Mouse (Mus musculus) liver, embryonic 16.5 days (tissue): ENCODE measurements around the gene Epsti1. TPM values are rescaled to one million over a fixed set of nuclear protein-coding genes. Genes with fewer than 3 reads are reported as not detected.

ENCODE experiments used
- ATAC-seq: fragments of 200-750 bp; cut with Nextera tagmentation; 2 replicates; pipeline ENCODE4 v1.8.0; 2017; ENCODE audit warnings: low read depth, mild to moderate bottlenecking, moderate number of reproducible peaks, moderate library complexity
- H3K27ac ChIP-seq: fragments of 300-500 bp; sonication (generic); 2 replicates; pipeline ENCODE4 v1.5.1; 2014; ENCODE audit warnings: mild to moderate bottlenecking, low read length
- H3K27me3 ChIP-seq: fragments of 300-500 bp; sonication (generic); 2 replicates; pipeline ENCODE4 v1.6.1; 2014; ENCODE audit warnings: low read depth, low read length, mixed read lengths; ENCODE audit not compliant: control insufficient read depth, insufficient read depth
- H3K36me3 ChIP-seq: fragments of 300-500 bp; sonication (generic); 2 replicates; pipeline ENCODE4 v1.6.1; 2014; ENCODE audit warnings: mild to moderate bottlenecking; ENCODE audit not compliant: control insufficient read depth, insufficient read depth
- H3K4me1 ChIP-seq: fragments of 300-500 bp; sonication (generic); 2 replicates; pipeline ENCODE4 v1.6.1; 2014; ENCODE audit warnings: low read depth, low read length, mixed read lengths; ENCODE audit not compliant: control insufficient read depth
- H3K4me2 ChIP-seq: fragments of 300-500 bp; sonication (generic); 2 replicates; pipeline ENCODE4 v1.6.1; 2014; ENCODE audit warnings: low read depth, low read length, mixed read lengths
- H3K4me3 ChIP-seq: fragments of 300-500 bp; sonication (generic); 2 replicates; pipeline ENCODE4 v1.5.1; 2014; ENCODE audit warnings: low read depth, mild to moderate bottlenecking, low read length
- H3K9ac ChIP-seq: fragments of 300-500 bp; sonication (generic); 2 replicates; pipeline ENCODE4 v1.6.1; 2014; ENCODE audit warnings: low read depth, low read length
- H3K9me3 ChIP-seq: fragments of 300-500 bp; sonication (generic); replicated peaks from 2 replicates; pipeline ENCODE4 v1.6.1; 2016; ENCODE audit warnings: low read length; ENCODE audit not compliant: control insufficient read depth
- WGBS: fragments of 180-500 bp; shearing (Covaris S2); extraction: QIAGEN DNeasy Blood & Tissue Kit; methylation state at CpG from one replicate; pipeline ENCODE4 v1.1.7; 2014; ENCODE audit not compliant: insufficient replicate concordance; 5-methylcytosine and 5-hydroxymethylcytosine counted together
- polyA plus RNA-seq: library from polyadenylated mRNA; unstranded; fragments of >200 nt; fragmentation: Nextera tagmentation; extraction: Ambion mirVana; gene quantifications from 2 replicates; pipeline ENCODE4 v1.2.1, GENCODE M21; 2015

Epsti1 gene
- polyA plus RNA-seq, 1 experiment from 2014 or later: 1.4 TPM

DNA sequence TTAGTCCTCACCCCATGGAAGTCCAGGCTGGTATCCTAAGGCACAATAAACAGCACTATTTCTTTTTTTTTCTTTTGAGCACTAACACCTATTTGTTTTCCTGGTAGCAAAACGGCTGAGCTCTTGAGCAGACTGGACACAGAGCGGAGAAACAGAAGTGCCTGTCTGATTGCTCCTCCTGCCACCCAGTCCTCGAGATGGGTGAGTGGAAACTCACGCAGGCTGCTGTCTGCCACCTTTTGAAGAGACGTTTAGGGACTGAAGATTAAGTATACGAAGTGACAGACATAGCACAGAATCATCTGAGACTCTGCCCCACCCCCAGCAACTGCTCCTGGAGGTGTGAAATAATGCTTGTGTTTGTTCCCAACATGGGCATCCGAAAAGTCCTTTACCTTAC is 59.5 kb downstream of the Epsti1 start:
- no peaks in the 10 kb centered on the region for H3K27me3 ChIP-seq
- 41% methylated on average over 7 of the region's 7 CpGs for WGBS
- H3K4me3 ChIP-seq: no peak overlapping the region
- H3K9ac ChIP-seq: no peak overlapping the region
- no peaks in the 10 kb centered on the region for H3K36me3 ChIP-seq
- no peak overlapping the region for H3K27ac ChIP-seq
- H3K4me2 ChIP-seq: no peak overlapping the region
- no peak for ATAC-seq
- H3K9me3 ChIP-seq: no peaks in the 10 kb centered on the region
- H3K4me1 ChIP-seq: no peaks in the 10 kb centered on the region

GRCm38 (mm10) chr14:77971355-77971754 is 67.3 kb downstream of the Epsti1 start:
- Histone ChIP-seq H3K9me3 (no peaks in the 10 kb centered on the region), H3K4me1 (no peaks in the 10 kb centered on the region), H3K36me3 (no peaks in the 10 kb centered on the region), H3K4me2 (no peak overlapping the region), H3K9ac (no peak overlapping the region), H3K27ac (no peak overlapping the region), H3K4me3 (no peak overlapping the region), H3K27me3 (no peaks in the 10 kb centered on the region)
- WGBS: 67% methylated on average over 4 of the region's 4 CpGs
- ATAC-seq: no peak

DNA sequence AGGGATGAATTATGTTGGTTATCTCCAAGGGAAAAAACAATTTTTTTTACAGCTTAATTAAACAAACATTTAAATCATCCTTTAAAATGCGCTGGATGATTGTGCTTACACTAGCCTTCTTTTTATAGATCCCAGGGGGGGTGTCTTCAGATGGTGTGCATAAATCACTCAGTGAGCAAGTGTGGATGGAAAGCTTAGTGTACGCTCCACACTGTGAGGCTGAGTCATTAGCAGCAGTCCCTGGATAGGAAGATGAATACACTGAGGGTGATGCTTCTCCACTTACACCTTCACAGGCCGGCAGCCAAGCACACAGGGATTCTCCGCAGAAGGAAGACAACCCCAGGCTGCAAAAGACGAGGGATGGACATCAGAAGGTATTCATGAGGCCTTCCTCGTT is 70.2 kb downstream of the Epsti1 start:
- Histone ChIP-seq H3K36me3 (no peaks in the 10 kb centered on the region), H3K27me3 (no peaks in the 10 kb centered on the region), H3K9me3 (no peaks in the 10 kb centered on the region), H3K4me3 (no peak overlapping the region), H3K4me2 (no peak overlapping the region), H3K4me1 (no peaks in the 10 kb centered on the region), H3K27ac (no peak overlapping the region), H3K9ac (no peak overlapping the region)
- WGBS: 68% methylated on average over 6 of the region's 6 CpGs
- no peak for ATAC-seq

DNA sequence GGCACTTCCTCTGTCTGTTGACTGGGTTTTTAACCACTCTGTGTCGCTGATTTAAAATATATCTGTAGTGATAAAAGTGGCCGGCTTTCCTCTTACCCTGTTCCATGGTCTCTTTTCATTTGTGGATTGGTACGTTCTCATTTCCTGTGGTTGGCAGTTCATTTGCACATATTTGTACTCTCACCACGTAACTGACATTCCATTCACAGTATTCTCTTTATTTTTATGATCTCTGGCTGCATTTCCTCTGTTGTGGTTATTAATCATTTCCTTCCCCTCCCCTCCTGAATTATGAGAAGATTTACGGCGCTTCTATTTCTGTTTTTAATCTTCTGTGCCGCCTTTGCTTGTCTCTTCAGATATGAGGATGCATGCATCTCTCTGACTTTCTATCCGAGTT is 71.7 kb downstream of the Epsti1 start:
- Histone ChIP-seq H3K4me2 (no peak overlapping the region), H3K9ac (no peak overlapping the region), H3K27ac (no peak overlapping the region), H3K4me1 (no peaks in the 10 kb centered on the region), H3K36me3 (no peaks in the 10 kb centered on the region), H3K9me3 (no peaks in the 10 kb centered on the region), H3K4me3 (no peak overlapping the region), H3K27me3 (no peaks in the 10 kb centered on the region)
- no peak for ATAC-seq
- WGBS: 22% methylated on average over 8 of the region's 8 CpGs

GRCm38 (mm10) chr14:77981516-77981915 is 77.5 kb downstream of the Epsti1 start:
- ATAC-seq: no peak
- no peak overlapping the region for H3K9ac ChIP-seq
- H3K36me3 ChIP-seq: no peaks in the 10 kb centered on the region
- no peaks in the 10 kb centered on the region for H3K27me3 ChIP-seq
- H3K4me2 ChIP-seq: no peak overlapping the region
- H3K4me1 ChIP-seq: no peaks in the 10 kb centered on the region
- H3K9me3 ChIP-seq: no peaks in the 10 kb centered on the region
- no peak overlapping the region for H3K27ac ChIP-seq
- no peak overlapping the region for H3K4me3 ChIP-seq
- 36% methylated on average over 5 of the region's 5 CpGs for WGBS

DNA sequence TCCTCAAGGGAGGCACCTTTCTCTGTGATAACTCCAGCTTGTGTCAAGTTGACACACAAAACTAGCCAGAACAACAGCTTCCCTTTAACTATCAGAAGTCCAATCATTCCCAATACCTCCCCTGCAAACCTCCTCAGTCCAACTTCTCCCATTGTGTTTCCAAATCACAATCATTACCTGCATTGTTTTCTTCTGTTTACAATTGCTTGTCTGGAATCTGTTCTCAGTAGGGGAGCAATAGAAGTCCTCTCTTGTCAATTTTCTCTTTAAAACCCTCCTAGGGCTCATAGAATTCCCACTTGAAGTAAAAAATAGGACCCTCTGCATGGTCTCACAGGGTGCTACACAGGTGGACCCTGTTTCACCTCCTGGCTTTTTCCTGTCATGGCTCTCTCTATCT is 93.7 kb downstream of the Epsti1 start:
- no peak overlapping the region for H3K9ac ChIP-seq
- no peaks in the 10 kb centered on the region for H3K27me3 ChIP-seq
- no peak overlapping the region for H3K4me2 ChIP-seq
- no peak overlapping the region for H3K4me3 ChIP-seq
- no peak overlapping the region for H3K27ac ChIP-seq
- no peak for ATAC-seq
- H3K36me3 ChIP-seq: no peaks in the 10 kb centered on the region
- H3K9me3 ChIP-seq: no peaks in the 10 kb centered on the region
- no peaks in the 10 kb centered on the region for H3K4me1 ChIP-seq

DNA sequence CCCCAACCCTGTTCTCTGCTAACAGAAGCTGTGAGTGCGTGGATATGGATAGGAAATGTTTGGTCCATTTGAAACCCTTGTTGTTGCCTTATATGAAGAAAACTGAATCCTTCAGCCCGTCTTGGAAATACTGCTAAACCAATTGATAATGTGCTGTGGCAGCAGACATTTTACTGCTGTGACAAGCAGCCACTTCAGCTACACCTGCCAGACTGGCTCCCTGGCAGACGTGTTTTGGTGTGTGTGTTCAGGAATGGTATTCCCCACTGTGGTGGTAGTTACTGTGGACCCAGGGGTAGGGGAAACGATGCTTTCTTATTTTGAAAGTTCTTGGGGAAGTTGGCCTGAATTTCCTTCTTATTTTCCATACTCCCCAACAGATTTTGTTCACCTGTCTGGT is 100.4 kb downstream of the Epsti1 start:
- no peak for ATAC-seq

GRCm38 (mm10) chr14:78008019-78008418 is 104.0 kb downstream of the Epsti1 start:
- 60% methylated on average over 6 of the region's 6 CpGs for WGBS

More for the DNA sequence above, 100.4 kb downstream of the Epsti1 start:
- Histone ChIP-seq H3K9ac (no peak overlapping the region), H3K9me3 (no peaks in the 10 kb centered on the region), H3K27ac (no peak overlapping the region), H3K27me3 (no peaks in the 10 kb centered on the region), H3K36me3 (no peaks in the 10 kb centered on the region), H3K4me2 (no peak overlapping the region), H3K4me1 (no peaks in the 10 kb centered on the region), H3K4me3 (no peak overlapping the region)
- WGBS: 54% methylated on average over 4 of the region's 4 CpGs

DNA sequence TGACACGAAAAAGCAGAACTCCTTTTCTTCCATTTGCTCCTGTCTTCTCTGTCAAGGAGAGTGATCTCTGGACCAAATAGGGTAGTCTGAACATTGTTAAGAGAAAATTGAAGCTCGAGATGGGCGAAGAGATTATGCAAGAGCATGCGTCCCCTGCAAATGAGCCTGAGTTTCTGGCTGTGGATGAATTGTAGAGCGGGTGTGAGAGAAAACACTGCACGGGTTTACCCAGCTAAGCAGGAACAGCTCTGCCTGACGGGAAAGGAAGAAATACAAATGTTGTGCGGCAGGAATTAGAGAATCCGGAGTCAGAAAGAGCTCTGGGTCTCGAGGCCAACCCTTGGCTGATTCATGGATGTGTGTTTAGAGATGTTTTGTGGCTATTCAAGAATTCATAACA is 107.8 kb downstream of the Epsti1 start:
- no peak overlapping the region for H3K4me3 ChIP-seq
- no peaks in the 10 kb centered on the region for H3K27me3 ChIP-seq
- no peak overlapping the region for H3K9ac ChIP-seq
- no peak overlapping the region for H3K27ac ChIP-seq
- H3K4me1 ChIP-seq: no peaks in the 10 kb centered on the region
- H3K4me2 ChIP-seq: no peak overlapping the region
- H3K36me3 ChIP-seq: no peaks in the 10 kb centered on the region
- no peaks in the 10 kb centered on the region for H3K9me3 ChIP-seq
- WGBS: 41% methylated on average over 10 of the region's 10 CpGs
- no peak for ATAC-seq

More at GRCm38 (mm10) chr14:78008019-78008418, 104.0 kb downstream of the Epsti1 start:
- Histone ChIP-seq H3K36me3 (no peaks in the 10 kb centered on the region), H3K9me3 (no peaks in the 10 kb centered on the region), H3K4me3 (no peak overlapping the region), H3K9ac (no peak overlapping the region), H3K27ac (no peak overlapping the region), H3K27me3 (no peaks in the 10 kb centered on the region), H3K4me2 (no peak overlapping the region), H3K4me1 (no peaks in the 10 kb centered on the region)
- no peak for ATAC-seq
